In the genomic region with DNA sequence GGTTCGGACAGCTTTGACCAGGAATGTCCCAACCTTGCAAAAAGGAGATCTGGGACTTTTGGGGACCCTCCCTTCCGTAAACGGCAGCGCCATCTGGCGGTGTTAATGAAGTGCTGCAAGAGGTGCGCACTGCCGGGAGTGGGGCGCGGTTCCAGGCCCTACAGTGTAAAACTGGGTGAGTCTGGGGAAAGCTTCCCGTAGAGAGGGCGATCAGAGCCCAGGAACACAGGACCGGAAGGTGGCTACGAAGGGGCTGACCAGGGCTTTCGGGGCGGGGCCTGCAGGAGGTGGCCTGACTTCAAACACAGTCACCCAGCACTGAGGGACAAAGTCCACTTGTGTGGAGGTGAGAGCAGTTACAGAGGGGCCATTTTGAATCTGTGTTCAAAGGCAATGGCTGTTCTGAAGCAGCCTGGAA, we compare ENCODE assay signal across 8 mouse cellular contexts. TPM values are rescaled to one million over a fixed set of nuclear protein-coding genes. Genes with fewer than 3 reads are reported as not detected.
DNase-seq lines count a peak whose midpoint lies in the region; ATAC-seq lines count a peak whose summit lies in the region.

No protein-coding gene starts in this region.

- no peaks in the 10 kb centered on the region for H3K9me3 ChIP-seq in forebrain, embryonic 10.5 days
- no peaks in the 10 kb centered on the region for H3K9me3 ChIP-seq in hindbrain, embryonic 14.5 days (ENCODE audit: control insufficient read depth, low read length)
- H3K9me3 ChIP-seq in limb, embryonic 15.5 days: no peaks in the 10 kb centered on the region
- H3K9me3 ChIP-seq in midbrain, embryonic 15.5 days: no peaks in the 10 kb centered on the region

- peak; percentile 38; the same call in 1 of the 2 replicates for ATAC-seq in hindbrain, embryonic 14.5 days (ENCODE audit: low FRiP score)
- peak; percentile 61; the same call in 1 of the 2 replicates for ATAC-seq in limb, embryonic 15.5 days (ENCODE audit: insufficient number of reproducible peaks, low FRiP score, low TSS enrichment, low read depth)
- peak; percentile 66 for ATAC-seq in midbrain, embryonic 15.5 days (replicated peaks)

- no peak overlapping the region for H3K9ac ChIP-seq in hindbrain, embryonic 14.5 days
- no peak overlapping the region for H3K9ac ChIP-seq in limb, embryonic 15.5 days
- H3K9ac ChIP-seq in midbrain, embryonic 15.5 days: no peak overlapping the region

- DNase-seq in heart, adult 11 months: peak; percentile 89
- DNase-seq in heart, adult 8-10 months (ENCODE audit: low spot score): no peak
- DNase-seq in NIH3T3 (ENCODE audit: low read depth): peak; percentile 82
- peak; percentile 74 for DNase-seq in forebrain, embryonic 10.5 days (ENCODE audit: extremely low spot score, low spot score)
- DNase-seq in hindbrain, embryonic 14.5 days (ENCODE audit: low spot score): peak; percentile 73
- peak; percentile 48 for DNase-seq in urinary bladder, adult 2 months (ENCODE audit: low spot score)

- peak overlapping the region; percentile 6; the same call in 1 of the 2 replicates for H3K4me2 ChIP-seq in hindbrain, embryonic 14.5 days (replicated peaks)
- H3K4me2 ChIP-seq in limb, embryonic 15.5 days: peak overlapping the region; percentile 80
- peak overlapping the region; percentile 23 for H3K4me2 ChIP-seq in midbrain, embryonic 15.5 days

- H3K27me3 ChIP-seq in forebrain, embryonic 10.5 days (ENCODE audit: poor library complexity, severe bottlenecking): peaks cover 71% of the 10 kb centered on the region
- H3K27me3 ChIP-seq in hindbrain, embryonic 14.5 days (ENCODE audit: control insufficient read depth, insufficient read depth, low read length): peaks cover 68% of the 10 kb centered on the region
- H3K27me3 ChIP-seq in limb, embryonic 15.5 days: peaks cover 56% of the 10 kb centered on the region
- H3K27me3 ChIP-seq in midbrain, embryonic 15.5 days (replicated peaks): peaks cover 45% of the 10 kb centered on the region

- H3K4me3 ChIP-seq in forebrain, embryonic 10.5 days: peak overlapping the region; percentile 50
- H3K4me3 ChIP-seq in hindbrain, embryonic 14.5 days (replicated peaks; ENCODE audit: low read length): no peak overlapping the region
- H3K4me3 ChIP-seq in limb, embryonic 15.5 days: peak overlapping the region; percentile 42
- H3K4me3 ChIP-seq in midbrain, embryonic 15.5 days: 0 out of 2 replicates have a peak overlapping the region, but pooled peaks have one; percentile 8

- H3K36me3 ChIP-seq in forebrain, embryonic 10.5 days (replicated peaks): no peaks in the 10 kb centered on the region
- no peaks in the 10 kb centered on the region for H3K36me3 ChIP-seq in hindbrain, embryonic 14.5 days (replicated peaks; ENCODE audit: control insufficient read depth, insufficient read depth)
- H3K36me3 ChIP-seq in limb, embryonic 15.5 days: no peaks in the 10 kb centered on the region
- H3K36me3 ChIP-seq in midbrain, embryonic 15.5 days (replicated peaks): no peaks in the 10 kb centered on the region

- under 1% methylated on average over 15 of the region's 15 CpGs for WGBS in forebrain, embryonic 10.5 days
- 1% methylated on average over 15 of the region's 15 CpGs for WGBS in hindbrain, embryonic 14.5 days
- 2% methylated on average over 15 of the region's 15 CpGs for WGBS in limb, embryonic 15.5 days
- 0% methylated on average over 15 of the region's 15 CpGs for WGBS in midbrain, embryonic 15.5 days

- peak overlapping the region; percentile 58 for H3K27ac ChIP-seq in forebrain, embryonic 10.5 days
- no peak overlapping the region for H3K27ac ChIP-seq in hindbrain, embryonic 14.5 days
- H3K27ac ChIP-seq in limb, embryonic 15.5 days: no peak overlapping the region
- H3K27ac ChIP-seq in midbrain, embryonic 15.5 days: no peak overlapping the region

- peaks cover 51% of the 10 kb centered on the region for H3K4me1 ChIP-seq in forebrain, embryonic 10.5 days
- peaks cover 39% of the 10 kb centered on the region for H3K4me1 ChIP-seq in hindbrain, embryonic 14.5 days (replicated peaks; ENCODE audit: control insufficient read depth, insufficient read depth, low read length)
- peaks cover 42% of the 10 kb centered on the region for H3K4me1 ChIP-seq in limb, embryonic 15.5 days
- H3K4me1 ChIP-seq in midbrain, embryonic 15.5 days: peaks cover 44% of the 10 kb centered on the region

RNA-seq across cellular contexts. Expression of a gene that starts 6.2 kb away (rescaled TPM):
- 1 to 10 TPM in 1 of 4 experiments, under 1 TPM in 3; 0.38 to 1.2 (median 0.91) TPM for total RNA-seq in heart, adult 8-10 months (2022)
- 1.0 and 1.2 TPM in 2 replicates for polyA plus RNA-seq in forebrain, embryonic 10.5 days (2016; fragmentation: Nextera tagmentation; extraction: Ambion mirVana)
- 0.52 and 1.0 TPM in 2 replicates for polyA plus RNA-seq in hindbrain, embryonic 14.5 days (2014; fragmentation: Nextera tagmentation; extraction: Ambion mirVana)
- 0.55 and 0.86 TPM in 2 replicates for polyA plus RNA-seq in limb, embryonic 15.5 days (2015; fragmentation: Nextera tagmentation; extraction: Ambion mirVana)
- 2.0 and 2.1 TPM in 2 replicates for polyA plus RNA-seq in midbrain, embryonic 15.5 days (2015; fragmentation: Nextera tagmentation; extraction: Ambion mirVana)
- 0.10 TPM in 1 of 2 replicates, not detected in the other for polyA plus RNA-seq in urinary bladder, adult 2 months (2012; rRNA removed)

RNA-seq across cellular contexts. Expression of a gene that starts 11.5 kb away (rescaled TPM):
- not detected for total RNA-seq in heart, adult 8-10 months (2022)
- polyA plus RNA-seq in forebrain, embryonic 10.5 days (2016; fragmentation: Nextera tagmentation; extraction: Ambion mirVana): 0.12 TPM in 1 of 2 replicates, not detected in the other
- polyA plus RNA-seq in hindbrain, embryonic 14.5 days (2014; fragmentation: Nextera tagmentation; extraction: Ambion mirVana): 4.7 and 6.6 TPM in 2 replicates
- not detected in 2 replicates for polyA plus RNA-seq in limb, embryonic 15.5 days (2015; fragmentation: Nextera tagmentation; extraction: Ambion mirVana)
- polyA plus RNA-seq in midbrain, embryonic 15.5 days (2015; fragmentation: Nextera tagmentation; extraction: Ambion mirVana): 12.4 and 15.3 TPM in 2 replicates
- polyA plus RNA-seq in urinary bladder, adult 2 months (2012; rRNA removed): not detected in 2 replicates

RNA-seq across cellular contexts. Expression of a gene that starts 24.8 kb away (rescaled TPM):
- total RNA-seq in heart, adult 8-10 months (2022): under 1 TPM in 2 of 4 experiments, not detected in 2; 0.22 to 0.35 TPM
- 51.1 and 53.1 TPM in 2 replicates for polyA plus RNA-seq in forebrain, embryonic 10.5 days (2016; fragmentation: Nextera tagmentation; extraction: Ambion mirVana)
- 3.7 and 4.0 TPM in 2 replicates for polyA plus RNA-seq in hindbrain, embryonic 14.5 days (2014; fragmentation: Nextera tagmentation; extraction: Ambion mirVana)
- polyA plus RNA-seq in limb, embryonic 15.5 days (2015; fragmentation: Nextera tagmentation; extraction: Ambion mirVana): 22.3 and 26.5 TPM in 2 replicates
- 4.9 and 6.6 TPM in 2 replicates for polyA plus RNA-seq in midbrain, embryonic 15.5 days (2015; fragmentation: Nextera tagmentation; extraction: Ambion mirVana)
- 0.78 and 1.5 TPM in 2 replicates for polyA plus RNA-seq in urinary bladder, adult 2 months (2012; rRNA removed)

RNA-seq across cellular contexts. Expression of a gene that starts 26.6 kb away (rescaled TPM):
- total RNA-seq in heart, adult 8-10 months (2022): 1 to 10 TPM; 4.3 to 7.9 (median 7.2) TPM
- polyA plus RNA-seq in forebrain, embryonic 10.5 days (2016; fragmentation: Nextera tagmentation; extraction: Ambion mirVana): 53.5 and 56.5 TPM in 2 replicates
- 33.7 and 33.8 TPM in 2 replicates for polyA plus RNA-seq in hindbrain, embryonic 14.5 days (2014; fragmentation: Nextera tagmentation; extraction: Ambion mirVana)
- 28.7 and 33.1 TPM in 2 replicates for polyA plus RNA-seq in limb, embryonic 15.5 days (2015; fragmentation: Nextera tagmentation; extraction: Ambion mirVana)
- 33.0 and 35.4 TPM in 2 replicates for polyA plus RNA-seq in midbrain, embryonic 15.5 days (2015; fragmentation: Nextera tagmentation; extraction: Ambion mirVana)
- 14.2 and 14.3 TPM in 2 replicates for polyA plus RNA-seq in urinary bladder, adult 2 months (2012; rRNA removed)

RNA-seq across cellular contexts. Expression of a gene that starts 44.2 kb away (rescaled TPM):
- total RNA-seq in heart, adult 8-10 months (2022): 1 to 10 TPM in 1 of 4 experiments, under 1 TPM in 3; 0.16 to 1.4 (median 0.47) TPM
- polyA plus RNA-seq in forebrain, embryonic 10.5 days (2016; fragmentation: Nextera tagmentation; extraction: Ambion mirVana): 0.20 and 0.33 TPM in 2 replicates
- 77.9 and 79.5 TPM in 2 replicates for polyA plus RNA-seq in hindbrain, embryonic 14.5 days (2014; fragmentation: Nextera tagmentation; extraction: Ambion mirVana)
- 2.4 and 2.8 TPM in 2 replicates for polyA plus RNA-seq in limb, embryonic 15.5 days (2015; fragmentation: Nextera tagmentation; extraction: Ambion mirVana)
- polyA plus RNA-seq in midbrain, embryonic 15.5 days (2015; fragmentation: Nextera tagmentation; extraction: Ambion mirVana): 5.7 and 10.3 TPM in 2 replicates
- 6.4 and 7.1 TPM in 2 replicates for polyA plus RNA-seq in urinary bladder, adult 2 months (2012; rRNA removed)

Comparison
In these comparisons a context has a peak if more than half of its experiments do, and no peak if none do; other contexts are left out.
1. H3K4me2 ChIP-seq: peak in every context shown above with its lines; median percentile 80 in limb, embryonic 15.5 days; 23 in midbrain, embryonic 15.5 days; 6 in hindbrain, embryonic 14.5 days.